Mouse (Mus musculus) spleen, adult 2 months (tissue): Measurements from ENCODE around the gene Serinc2. TPM values are rescaled to one million over a fixed set of nuclear protein-coding genes. Genes with fewer than 3 reads are reported as not detected.

Experiments used
- DNase-seq, 2 experiments: peaks; one replicate each; pipeline versions ENCODE4 v3.0.0 to v3.0.0-alpha.2; 2012 to 2021; ENCODE audit warnings: low spot score in 2 of 2, low read depth in 1 of 2
- H3K27ac ChIP-seq: fragments of 200-500 bp; 2 replicates; pipeline ENCODE4 v1.5.1; 2012; ENCODE audit warnings: low read length, inconsistent platforms; ENCODE audit not compliant: insufficient read depth
- H3K27me3 ChIP-seq: fragments of 200-500 bp; 2 replicates; pipeline ENCODE4 v1.6.1; 2012; ENCODE audit warnings: mild to moderate bottlenecking, moderate library complexity, low read length, inconsistent platforms; ENCODE audit not compliant: control insufficient read depth, insufficient read depth
- H3K36me3 ChIP-seq: fragments of 200-500 bp; 2 replicates; pipeline ENCODE4 v1.6.1; 2012; ENCODE audit warnings: mild to moderate bottlenecking, low read length, inconsistent platforms; ENCODE audit not compliant: control insufficient read depth, insufficient read depth
- H3K4me1 ChIP-seq: fragments of 200-500 bp; 2 replicates; pipeline ENCODE4 v1.6.1; 2011; ENCODE audit warnings: inconsistent platforms; ENCODE audit not compliant: control insufficient read depth, insufficient read depth, insufficient read length
- H3K4me3 ChIP-seq: fragments of 200-500 bp; 2 replicates; pipeline ENCODE4 v1.5.1; 2011; ENCODE audit warnings: mild to moderate bottlenecking, inconsistent platforms; ENCODE audit not compliant: insufficient read depth, insufficient read length; ENCODE audit errors: extremely low read depth
- CTCF ChIP-seq: fragments of 200-500 bp; IDR thresholded peaks from 2 replicates; pipeline ENCODE4 v1.5.1; 2011; ENCODE audit warnings: mild to moderate bottlenecking, inconsistent platforms; ENCODE audit not compliant: insufficient read depth, insufficient read length, insufficient replicate concordance; ENCODE audit errors: extremely low read depth
- POLR2A ChIP-seq: fragments of 200-500 bp; IDR thresholded peaks from 2 replicates; pipeline ENCODE4 v1.6.1; 2011; ENCODE audit warnings: low read depth, low read length, inconsistent platforms
- WGBS: fragments of 180-500 bp; shearing (Covaris S2); methylation state at CpG from one replicate; pipeline ENCODE4 v1.1.7; 2018; 5-methylcytosine and 5-hydroxymethylcytosine counted together
- polyA plus RNA-seq: library from polyadenylated mRNA; depleted of rRNA; stranded (reverse); fragments of >200 nt; gene quantifications from 2 replicates; pipeline ENCODE4 v1.2.3, GENCODE M21; 2012; rRNA removed

Gene Serinc2
- polyA plus RNA-seq, 1 experiment, result 0.85 TPM

DNA sequence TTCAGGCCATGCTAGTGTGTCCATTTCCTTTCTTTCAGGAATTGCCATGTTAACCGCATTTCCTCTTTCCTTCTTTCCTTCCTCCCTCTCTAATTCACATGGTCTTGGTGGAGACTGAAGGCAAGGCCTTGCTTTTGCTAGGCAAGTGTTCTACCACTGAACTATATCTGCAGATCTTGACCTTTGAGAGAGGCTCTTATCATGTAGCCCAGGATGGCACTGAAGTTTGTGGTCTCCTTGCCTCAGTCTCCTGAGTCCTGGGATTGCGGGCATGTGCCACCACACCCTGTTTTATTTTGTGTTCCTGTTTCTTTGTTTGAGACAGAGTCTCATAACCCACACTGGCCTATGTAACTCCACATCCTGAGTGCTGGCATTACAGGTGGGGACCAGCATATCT lies 67.1 kb downstream of the Serinc2 start:
- TF ChIP-seq POLR2A (no peak), CTCF (no peak)
- WGBS, result 75% methylated on average over 2 of the region's 2 CpGs
- H3K27me3 ChIP-seq, result no peaks in the 10 kb centered on the region
- no peaks in the 10 kb centered on the region for H3K4me1 ChIP-seq
- no peak overlapping the region for H3K27ac ChIP-seq
- H3K36me3 ChIP-seq, result no peaks in the 10 kb centered on the region
- no peak for DNase-seq
- H3K4me3 ChIP-seq, result no peak overlapping the region

Other genes with a start within 250 kb of the Serinc2 start
- 9.0 and 10.3 TPM in 2 replicates for gene Col16a1, start 231.4 kb downstream of the Serinc2 start, polyA plus RNA-seq
- gene Pef1, start 176.6 kb downstream of the Serinc2 start, polyA plus RNA-seq, result 47.1 and 52.5 TPM in 2 replicates
- gene Hcrtr1, start 139.8 kb downstream of the Serinc2 start, polyA plus RNA-seq, result 0.48 and 0.67 TPM in 2 replicates
- gene Tinagl1, start 104.1 kb downstream of the Serinc2 start, polyA plus RNA-seq, result 115 and 141 TPM in 2 replicates
- not detected in 2 replicates for gene Gm853, start 56.8 kb downstream of the Serinc2 start, polyA plus RNA-seq
- 0.38 and 0.54 TPM in 2 replicates for gene Fabp3, start 29.4 kb upstream of the Serinc2 start, polyA plus RNA-seq
- not detected in 2 replicates for gene Gm10570, start 29.5 kb upstream of the Serinc2 start, polyA plus RNA-seq
- 13.0 and 13.3 TPM in 2 replicates for gene Zcchc17, start 80.7 kb upstream of the Serinc2 start, polyA plus RNA-seq
- 30.3 and 40.3 TPM in 2 replicates for gene Snrnp40, start 80.9 kb upstream of the Serinc2 start, polyA plus RNA-seq